Mouse (Mus musculus) 3T3-L1 (cell line): ENCODE measurements at regions not wholly inside any gene's neighbourhood (a gene's known extent, or its start where the extent isn't known, plus 50 kb on each side); places are given as distances from the start of the nearest gene placed in this dataset.
A peak's percentile ranks its signal among the peaks of the same experiment; 100 is the strongest.

ENCODE experiments used
- DNase-seq: peaks from one replicate; pipeline ENCODE4 v3.0.0-alpha.2; 2015; ENCODE audit warnings: low read depth, low spot score

- DNase-seq: no peak
Measured at GRCm38 (mm10) chr13:59393231-59393938, 191.6 kb downstream of the Agtpbp1 start.

DNA sequence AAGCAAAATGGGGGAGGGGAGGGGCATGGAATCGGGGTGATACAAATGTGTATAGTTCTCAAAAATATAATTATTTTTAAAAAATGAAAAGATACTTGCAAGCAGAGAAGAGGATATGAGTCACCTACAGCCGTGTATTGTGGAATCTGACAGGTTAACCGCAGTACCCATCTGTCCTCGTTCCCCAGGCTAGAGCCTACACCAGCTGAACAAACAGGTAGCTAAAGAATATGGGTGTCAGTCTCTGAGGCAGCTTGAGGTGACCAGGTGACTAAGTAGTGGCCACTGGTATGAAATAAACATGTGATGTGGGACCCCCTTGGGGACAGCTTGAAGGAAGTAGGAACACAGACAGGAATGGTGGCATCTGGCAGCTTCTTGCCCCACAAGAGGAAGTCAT, 192.2 kb downstream of the Agtpbp1 start:
- DNase-seq: no peak

DNA sequence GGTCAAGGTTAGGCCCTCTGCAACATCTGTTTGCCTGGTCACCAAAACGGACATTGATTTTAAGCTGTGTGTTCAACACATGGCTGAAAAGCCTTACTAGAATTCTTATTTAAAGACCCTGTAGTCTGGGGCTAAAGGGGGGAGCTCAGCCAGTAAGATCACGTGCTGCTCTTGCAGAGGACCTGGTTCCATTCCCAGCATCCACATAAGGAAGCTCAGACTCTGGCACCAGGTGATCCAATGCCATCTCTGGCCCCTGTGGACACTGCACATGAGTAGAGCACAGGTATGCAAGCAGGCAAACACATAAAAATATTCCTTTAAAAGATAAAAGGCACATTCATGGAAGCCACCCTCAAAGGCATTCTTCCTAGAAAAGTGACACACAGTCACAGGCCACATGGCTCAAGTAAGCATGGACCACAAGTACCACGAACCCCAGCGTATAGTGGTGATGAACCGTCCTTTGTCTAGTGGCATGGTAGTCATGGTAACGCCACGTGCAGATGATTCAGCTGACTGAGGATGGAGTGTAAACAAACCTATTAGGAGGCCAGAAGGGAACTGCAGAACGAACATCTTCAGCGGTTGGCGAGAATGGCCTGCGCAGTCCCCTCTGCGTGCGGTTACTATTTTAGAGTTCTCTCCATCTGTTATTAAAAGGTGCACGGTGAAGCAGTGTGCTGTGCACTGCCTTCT, 197.3 kb downstream of the Agtpbp1 start:
- DNase-seq: no peak

GRCm38 (mm10) chr13:59386935-59387540, 198.0 kb downstream of the Agtpbp1 start:
- DNase-seq: no peak

DNA sequence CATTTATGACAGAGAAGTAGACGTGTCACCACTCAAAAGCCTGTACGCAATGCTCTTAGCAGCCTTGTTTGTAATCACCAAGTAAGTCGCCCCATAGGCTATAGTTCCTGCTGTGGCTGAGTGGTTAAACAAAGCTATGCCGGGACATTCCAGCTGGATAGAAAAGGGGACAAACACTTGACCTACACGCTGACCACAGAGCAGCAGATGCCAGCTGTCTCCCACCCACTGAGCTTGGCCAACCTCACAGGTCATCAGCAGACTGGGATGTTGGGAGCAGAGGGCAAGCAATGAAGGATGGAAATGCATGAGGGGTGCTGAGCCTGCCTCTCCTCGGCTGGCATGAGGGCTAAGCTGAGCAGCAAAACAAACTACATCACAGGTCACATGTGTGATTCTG, 199.2 kb downstream of the Agtpbp1 start:
- DNase-seq: no peak

DNA sequence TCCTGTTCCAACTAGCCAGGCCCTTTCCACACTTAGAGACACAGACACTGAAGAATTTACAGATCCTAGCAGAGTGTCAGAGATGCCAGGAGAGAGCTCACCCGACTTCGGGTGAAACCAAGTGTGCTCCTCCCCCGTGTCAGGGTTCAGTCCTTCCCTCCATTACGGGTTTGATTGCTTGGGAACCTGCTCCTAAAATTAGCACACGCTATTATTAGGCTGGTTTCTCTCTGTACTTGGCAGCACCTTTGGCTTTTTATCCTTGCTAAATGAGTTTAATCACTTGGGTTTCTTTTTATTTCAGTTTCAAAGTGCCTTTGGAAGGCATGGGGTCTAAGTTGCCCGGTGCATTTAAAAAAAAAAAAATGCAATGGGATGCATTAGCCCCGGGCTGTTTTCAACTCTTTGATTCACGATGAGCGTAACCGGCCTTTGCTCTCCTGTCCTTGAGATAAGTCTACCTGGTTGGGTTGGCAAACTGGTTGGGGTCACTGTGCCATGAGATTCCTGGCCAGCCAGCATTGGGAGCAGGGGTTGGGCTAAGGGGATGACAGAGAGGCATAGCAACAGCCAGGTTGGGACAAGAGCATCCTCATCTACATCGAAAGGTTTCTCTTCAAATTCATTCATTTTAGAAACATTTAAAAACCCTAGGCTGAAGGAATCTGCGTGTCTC, 214.7 kb downstream of the Agtpbp1 start:
- no peak for DNase-seq

DNA sequence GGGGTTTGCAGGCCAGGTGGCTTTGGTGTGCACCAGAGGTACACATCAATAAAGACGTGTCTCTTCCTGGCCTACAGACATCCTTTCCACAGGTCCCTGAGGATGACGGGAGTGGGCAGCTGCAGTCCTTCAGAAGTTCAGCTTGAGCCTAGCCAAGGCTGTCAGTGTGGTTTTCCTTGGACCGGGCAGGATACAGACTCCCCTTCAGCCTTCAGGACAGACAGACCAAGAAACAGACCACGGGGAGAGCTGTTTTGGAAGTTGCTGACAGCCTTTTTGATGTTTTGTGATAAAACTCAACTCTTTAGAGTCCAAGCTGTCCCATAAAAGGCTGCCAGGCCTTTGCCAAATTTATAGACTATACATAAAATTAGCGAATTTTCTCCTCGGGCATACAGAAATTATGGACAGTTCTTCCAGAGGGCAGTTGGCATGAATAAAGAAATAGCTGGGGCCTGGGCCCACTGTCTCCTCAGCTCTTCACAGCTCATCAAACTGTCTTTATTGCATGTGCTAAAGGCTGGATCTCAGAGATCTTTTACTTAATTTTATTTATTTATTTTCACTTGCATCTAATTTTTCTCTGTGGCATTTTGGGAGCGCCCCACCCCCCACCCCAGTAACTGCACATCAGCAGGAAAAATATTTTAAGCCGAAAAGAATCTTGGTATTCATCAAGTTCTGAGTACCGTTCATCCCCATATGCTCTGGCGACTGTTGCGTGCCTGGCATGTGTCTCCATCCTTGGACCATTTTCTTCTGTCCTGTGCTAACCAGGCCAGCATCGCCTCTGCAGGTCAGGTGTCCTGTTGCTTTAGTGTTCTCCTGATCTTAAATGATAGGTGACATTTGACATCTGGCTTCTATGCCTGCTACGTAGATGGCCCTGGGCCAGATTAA, 216.2 kb downstream of the Agtpbp1 start:
- no peak for DNase-seq

DNA sequence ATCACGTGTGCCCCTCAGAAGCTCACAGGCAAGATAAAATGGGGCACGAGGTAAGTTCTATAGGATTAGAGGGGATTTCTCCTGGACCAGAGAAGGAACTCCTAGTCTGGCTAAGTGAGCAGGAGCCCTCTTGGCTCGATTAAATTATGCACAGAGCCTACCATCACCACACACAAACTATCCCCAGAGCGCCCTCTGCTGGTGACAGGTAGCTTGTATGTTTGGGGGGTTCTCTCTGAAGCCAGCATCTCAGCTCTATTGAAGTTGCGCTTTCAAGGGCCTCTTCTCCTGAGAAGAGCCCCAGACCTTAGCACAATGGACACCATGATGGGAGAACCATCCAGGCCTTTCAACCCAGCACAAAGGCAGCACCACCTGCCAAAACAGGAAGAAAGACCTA, 219.6 kb downstream of the Agtpbp1 start:
- DNase-seq: peak; percentile 39

GRCm38 (mm10) chr13:59363428-59363827, 221.6 kb downstream of the Agtpbp1 start:
- DNase-seq: no peak

DNA sequence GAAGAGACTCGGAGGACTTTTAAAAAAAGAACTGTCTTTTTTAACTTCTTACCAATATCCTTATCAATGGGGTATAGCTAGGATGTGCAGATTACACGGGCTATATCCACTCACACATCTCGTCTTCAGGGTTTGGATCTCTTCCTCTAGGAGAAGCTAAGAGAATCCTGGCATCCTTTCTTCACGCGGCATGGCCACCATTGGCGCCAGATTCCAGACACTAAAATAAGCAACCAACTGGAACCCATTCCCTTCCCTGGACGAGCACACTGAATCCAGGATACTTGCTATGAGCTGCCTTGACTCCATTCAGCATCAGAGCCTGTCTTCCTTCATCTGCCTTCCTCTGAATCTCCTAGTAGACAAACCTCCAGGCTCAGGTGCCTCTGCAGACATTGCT, 223.7 kb downstream of the Agtpbp1 start:
- DNase-seq: no peak

GRCm38 (mm10) chr13:59360026-59360425, 225.0 kb downstream of the Agtpbp1 start:
- no peak for DNase-seq

- no peak for DNase-seq
Measured at GRCm38 (mm10) chr13:59358421-59358820, 226.6 kb downstream of the Agtpbp1 start.

GRCm38 (mm10) chr13:59351461-59351860, 233.6 kb downstream of the Agtpbp1 start:
- no peak for DNase-seq

- no peak for DNase-seq
Measured at GRCm38 (mm10) chr13:59350613-59351150, 234.3 kb downstream of the Agtpbp1 start.

DNA sequence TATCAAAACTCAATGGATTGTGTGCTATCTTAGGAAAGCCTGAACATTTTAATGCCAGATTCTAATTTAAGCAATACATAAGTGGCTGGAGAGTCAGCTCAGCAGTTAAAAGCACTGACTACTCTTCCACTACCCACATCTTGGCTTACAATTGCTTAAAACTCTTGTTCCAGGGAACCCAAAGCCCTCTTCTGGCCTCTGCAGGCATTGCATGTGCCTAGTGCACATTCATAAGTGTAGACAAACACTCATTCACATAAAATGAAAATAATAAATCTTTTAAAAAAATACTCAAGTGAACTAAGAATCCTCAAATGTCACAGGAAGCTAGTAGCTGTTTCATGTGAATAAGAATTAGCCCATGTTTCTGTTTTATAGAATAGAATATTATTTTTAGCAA, 236.5 kb downstream of the Agtpbp1 start:
- no peak for DNase-seq

DNA sequence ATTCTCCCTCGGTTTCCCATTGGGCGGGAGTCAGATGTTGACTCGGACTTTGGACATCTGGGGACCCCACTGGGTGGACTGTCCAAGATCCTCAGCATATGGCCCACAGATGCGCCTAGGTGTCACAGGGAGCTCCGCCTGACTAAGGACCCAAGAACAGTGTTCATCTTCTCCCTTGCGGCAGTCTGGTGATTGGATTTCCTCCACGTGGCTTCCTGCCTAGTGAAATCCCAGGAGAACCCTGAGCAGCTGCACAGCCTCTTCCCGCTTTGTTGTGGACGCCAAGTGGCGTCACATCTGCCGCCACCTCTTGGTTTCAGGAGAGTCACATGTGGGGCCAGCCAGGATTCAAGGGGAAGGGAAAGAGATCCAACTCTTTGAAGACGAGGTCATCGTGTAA, 243.2 kb downstream of the Agtpbp1 start:
- DNase-seq: no peak

DNA sequence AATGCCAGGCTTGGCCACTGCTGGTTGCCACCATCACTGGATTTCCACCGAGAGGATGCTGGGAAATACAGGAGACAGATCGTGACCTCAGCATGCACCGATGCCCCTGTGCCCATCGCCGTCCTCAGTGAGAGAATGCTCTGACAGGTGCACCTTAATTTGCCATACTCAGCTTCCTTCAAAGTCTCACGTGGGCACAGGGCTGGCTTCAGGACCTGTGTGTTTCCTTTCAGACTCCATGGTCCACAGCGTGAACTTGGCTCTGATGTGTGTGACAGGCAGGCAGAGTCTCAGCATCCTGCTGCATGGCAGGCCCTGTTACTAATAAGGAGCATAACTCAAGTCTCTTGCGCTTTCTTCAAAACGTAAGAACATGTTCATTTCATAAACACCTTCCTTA, 246.6 kb downstream of the Agtpbp1 start:
- DNase-seq: no peak

DNA sequence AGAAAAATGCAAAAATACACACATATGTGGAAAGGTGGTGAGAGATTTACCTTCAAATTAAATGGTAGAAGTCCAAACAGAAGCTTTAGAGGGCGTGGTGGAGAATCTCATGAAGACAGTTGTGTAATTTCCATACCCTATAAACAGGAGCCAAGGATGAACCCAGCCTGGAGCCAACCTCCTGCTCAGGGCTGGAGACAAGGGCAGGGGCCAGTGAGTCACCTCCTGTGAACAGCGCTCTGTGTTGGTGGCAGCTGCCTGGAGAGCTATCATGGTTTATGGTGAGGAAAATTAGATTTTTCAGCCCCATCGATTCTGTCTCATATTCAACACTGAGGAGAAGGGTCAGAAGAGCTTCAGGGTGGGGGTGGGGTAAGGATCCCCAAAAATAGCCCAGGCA, 261.1 kb downstream of the Agtpbp1 start:
- DNase-seq: no peak

DNA sequence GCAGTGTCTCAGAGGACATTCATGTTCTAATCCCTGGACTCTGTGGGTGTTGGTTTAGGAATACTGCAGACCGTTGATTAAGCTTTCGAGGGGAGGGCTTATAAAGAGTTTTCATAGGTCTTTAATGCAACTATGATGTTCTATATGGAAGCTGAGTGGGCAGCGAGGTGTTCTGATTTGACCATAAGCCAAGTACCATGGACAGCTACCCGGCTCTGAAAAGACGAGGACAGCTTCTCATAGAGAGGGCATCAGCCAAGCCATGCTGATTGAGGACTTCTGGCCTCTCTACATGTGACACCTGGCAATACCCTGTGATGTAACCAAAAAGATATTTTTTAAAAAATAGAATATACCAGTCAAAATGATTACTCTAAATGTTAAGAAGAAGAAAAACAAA, 261.6 kb downstream of the Agtpbp1 start:
- DNase-seq: no peak

GRCm38 (mm10) chr13:59320261-59320660, 264.8 kb downstream of the Agtpbp1 start:
- DNase-seq: no peak

DNA sequence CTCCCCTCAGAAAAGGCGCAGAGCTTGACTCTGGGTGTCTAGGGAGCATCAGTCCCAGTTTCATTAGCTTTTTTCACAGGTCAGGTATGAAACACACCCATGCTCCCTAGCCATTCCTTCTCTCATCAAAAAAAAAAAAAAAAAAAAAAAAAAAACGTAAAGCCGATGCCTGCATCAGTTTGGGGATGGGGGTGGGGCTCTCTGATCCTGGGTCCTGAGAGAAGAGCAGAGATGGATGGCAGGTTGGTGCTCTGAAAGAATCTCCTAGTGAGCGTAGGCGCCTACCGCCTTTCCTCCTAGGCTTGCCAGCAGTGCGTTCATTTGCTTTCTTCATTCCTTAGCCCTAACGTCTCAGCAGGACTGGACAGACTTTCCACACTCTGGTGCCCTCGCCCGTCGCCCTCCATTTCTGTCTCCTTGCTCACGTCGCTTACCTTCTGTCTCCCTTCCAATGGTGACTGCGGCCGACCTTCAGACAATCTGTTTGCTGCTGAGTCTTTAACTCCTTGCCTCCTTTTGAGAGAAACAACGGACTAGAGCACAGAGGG, 267.5 kb downstream of the Agtpbp1 start:
- no peak for DNase-seq
